Mouse (Mus musculus): ENCODE measurements around the gene Tmem159. TPM values are rescaled to one million over a fixed set of nuclear protein-coding genes. Genes with fewer than 3 reads are reported as not detected.

Gene Tmem159
- polyA plus RNA-seq, 1 experiment from 2014 or later = 33.9 TPM

DNA sequence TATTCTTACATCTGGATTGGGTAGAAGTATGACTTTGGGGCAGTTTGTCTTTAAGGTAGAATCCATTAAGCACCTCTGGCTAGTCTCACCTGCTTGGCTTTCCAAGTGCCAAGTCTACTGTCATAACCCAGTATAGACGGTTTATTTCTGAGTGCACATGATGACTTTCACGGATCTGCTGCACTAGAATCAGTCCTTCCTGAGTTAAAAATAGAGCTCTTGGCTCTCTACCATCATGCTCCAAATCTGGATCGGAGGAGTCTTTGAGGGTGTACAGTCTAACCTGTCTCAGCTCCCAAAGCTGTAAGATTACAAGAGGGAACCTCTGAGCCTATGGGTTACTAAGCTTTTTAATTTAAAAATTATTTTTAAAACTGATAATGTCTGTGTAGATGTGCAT lies 7.9 kb upstream of the Tmem159 start:
- 80% methylated on average over 3 of the region's 3 CpGs for WGBS
- no peaks in the 10 kb centered on the region for H3K36me3 ChIP-seq (ENCODE audit: control insufficient read depth, insufficient read depth, low read length)
- no peak for ATAC-seq (ENCODE audit: insufficient number of reproducible peaks, insufficient read depth, low FRiP score, low read depth)

DNA sequence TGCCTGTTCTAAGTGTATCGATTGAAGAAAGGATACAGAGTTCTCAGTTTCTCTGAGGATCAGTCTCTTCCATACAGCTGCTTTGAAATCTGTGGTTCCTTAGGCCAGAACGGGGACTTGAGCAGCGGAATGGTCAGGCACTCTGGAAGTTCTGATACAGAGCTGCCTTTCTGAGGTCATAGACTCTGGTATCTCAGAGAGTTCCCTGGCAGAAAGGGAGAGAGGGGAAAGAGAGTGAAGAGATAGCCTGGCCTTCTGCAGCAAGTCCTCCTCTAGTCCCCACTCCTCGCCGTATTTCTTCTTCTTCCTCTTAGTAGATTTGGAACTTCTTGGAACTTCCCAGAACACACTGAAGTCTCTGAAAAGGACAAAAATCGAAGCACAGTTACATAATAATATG lies 7.0 kb upstream of the Tmem159 start, which contains the start of gene Dnah3:
TSS of gene Dnah3 (minus strand) at position 101 of the 400 bp plus-strand sequence.
- WGBS = 81% methylated on average over 6 of the region's 6 CpGs
- Histone ChIP-seq H3K4me2 (replicated peaks; ENCODE audit: low read depth, low read length) (no peak within 1 kb of the TSS), H3K27me3 (ENCODE audit: control insufficient read depth, insufficient read depth, low read length) (no peaks in the 10 kb centered on the region), H3K9me3 (ENCODE audit: control insufficient read depth, low read depth, low read length) (no peaks in the 10 kb centered on the region), H3K9ac (replicated peaks; ENCODE audit: low read depth, low read length) (no peak within 1 kb of the TSS), H3K4me1 (ENCODE audit: control insufficient read depth, insufficient read depth, low read length) (no peaks in the 10 kb centered on the region), H3K27ac (ENCODE audit: low read length) (no peak within 1 kb of the TSS), H3K4me3 (ENCODE audit: low read depth, low read length) (no peak within 1 kb of the TSS), H3K36me3 (ENCODE audit: control insufficient read depth, insufficient read depth, low read length) (no peaks in the 10 kb centered on the region)
- no peak for ATAC-seq (ENCODE audit: insufficient number of reproducible peaks, insufficient read depth, low FRiP score, low read depth)

More for the DNA sequence above, 7.9 kb upstream of the Tmem159 start:
- no peak overlapping the region for H3K4me3 ChIP-seq (ENCODE audit: low read depth, low read length)
- H3K9me3 ChIP-seq (ENCODE audit: control insufficient read depth, low read depth, low read length) = no peaks in the 10 kb centered on the region
- no peaks in the 10 kb centered on the region for H3K4me1 ChIP-seq (ENCODE audit: control insufficient read depth, insufficient read depth, low read length)
- H3K9ac ChIP-seq (replicated peaks; ENCODE audit: low read depth, low read length) = no peak overlapping the region
- no peak overlapping the region for H3K4me2 ChIP-seq (replicated peaks; ENCODE audit: low read depth, low read length)
- H3K27me3 ChIP-seq (ENCODE audit: control insufficient read depth, insufficient read depth, low read length) = no peaks in the 10 kb centered on the region
- H3K27ac ChIP-seq (ENCODE audit: low read length) = no peak overlapping the region

DNA sequence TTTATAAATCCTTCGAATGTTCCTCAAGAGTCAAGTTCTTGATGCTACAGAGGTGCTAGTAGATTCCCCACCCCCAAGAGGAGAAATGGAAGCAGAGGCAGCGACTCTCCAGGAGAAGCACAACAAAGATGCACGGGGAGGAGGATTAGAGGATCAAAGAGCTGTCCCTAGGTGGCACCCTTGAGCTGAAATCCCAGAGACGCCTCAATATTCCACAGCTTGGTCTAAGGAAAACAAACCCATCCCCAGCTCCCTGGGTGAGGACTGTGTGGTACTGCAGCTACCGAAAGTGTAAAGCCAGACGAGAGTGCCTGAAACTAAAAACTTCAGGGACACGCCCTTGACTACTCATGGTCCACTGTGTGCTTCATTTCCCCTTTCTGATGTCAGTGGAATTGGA lies 4.3 kb upstream of the Tmem159 start:
- no peak overlapping the region for H3K27ac ChIP-seq (ENCODE audit: low read length)
- no peak overlapping the region for H3K4me3 ChIP-seq (ENCODE audit: low read depth, low read length)
- H3K4me2 ChIP-seq (replicated peaks; ENCODE audit: low read depth, low read length) = no peak overlapping the region
- no peak overlapping the region for H3K9ac ChIP-seq (replicated peaks; ENCODE audit: low read depth, low read length)
- H3K27me3 ChIP-seq (ENCODE audit: control insufficient read depth, insufficient read depth, low read length) = no peaks in the 10 kb centered on the region
- H3K4me1 ChIP-seq (ENCODE audit: control insufficient read depth, insufficient read depth, low read length) = no peaks in the 10 kb centered on the region
- 12% methylated on average over 7 of the region's 7 CpGs for WGBS
- no peak for ATAC-seq (ENCODE audit: insufficient number of reproducible peaks, insufficient read depth, low FRiP score, low read depth)
- no peaks in the 10 kb centered on the region for H3K36me3 ChIP-seq (ENCODE audit: control insufficient read depth, insufficient read depth, low read length)
- H3K9me3 ChIP-seq (ENCODE audit: control insufficient read depth, low read depth, low read length) = no peaks in the 10 kb centered on the region

DNA sequence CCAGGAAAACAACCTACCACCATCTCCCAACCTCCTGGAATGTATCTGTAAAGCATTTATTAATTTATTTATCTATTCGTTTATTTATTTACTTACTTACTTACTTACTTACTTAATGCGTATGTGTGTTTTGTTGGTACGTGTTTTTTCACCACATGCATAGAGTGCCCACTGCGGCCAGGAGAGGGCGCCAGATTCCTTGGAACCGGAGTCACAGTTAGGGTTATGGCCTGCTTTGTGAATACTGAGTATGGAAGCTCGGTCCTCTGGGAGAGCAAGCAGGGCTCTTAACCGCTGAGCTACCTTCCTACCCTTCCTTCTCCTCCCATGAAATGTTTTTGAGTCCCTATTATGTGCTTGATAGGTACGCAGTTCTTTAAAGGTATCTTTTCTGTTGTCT lies 3.8 kb upstream of the Tmem159 start:
- 24% methylated on average over 9 of the region's 9 CpGs for WGBS
- no peaks in the 10 kb centered on the region for H3K36me3 ChIP-seq (ENCODE audit: control insufficient read depth, insufficient read depth, low read length)
- 0 out of 2 replicates have a peak, but pooled peaks cover 2% of the 10 kb centered on the region for H3K4me1 ChIP-seq (ENCODE audit: control insufficient read depth, insufficient read depth, low read length)
- no peak overlapping the region for H3K9ac ChIP-seq (replicated peaks; ENCODE audit: low read depth, low read length)
- ATAC-seq (ENCODE audit: insufficient number of reproducible peaks, insufficient read depth, low FRiP score, low read depth) = peak; percentile 35; the same call in 1 of the 2 replicates
- H3K9me3 ChIP-seq (ENCODE audit: control insufficient read depth, low read depth, low read length) = no peaks in the 10 kb centered on the region
- no peak overlapping the region for H3K4me3 ChIP-seq (ENCODE audit: low read depth, low read length)
- H3K4me2 ChIP-seq (replicated peaks; ENCODE audit: low read depth, low read length) = no peak overlapping the region
- H3K27me3 ChIP-seq (ENCODE audit: control insufficient read depth, insufficient read depth, low read length) = no peaks in the 10 kb centered on the region
- H3K27ac ChIP-seq (ENCODE audit: low read length) = no peak overlapping the region

DNA sequence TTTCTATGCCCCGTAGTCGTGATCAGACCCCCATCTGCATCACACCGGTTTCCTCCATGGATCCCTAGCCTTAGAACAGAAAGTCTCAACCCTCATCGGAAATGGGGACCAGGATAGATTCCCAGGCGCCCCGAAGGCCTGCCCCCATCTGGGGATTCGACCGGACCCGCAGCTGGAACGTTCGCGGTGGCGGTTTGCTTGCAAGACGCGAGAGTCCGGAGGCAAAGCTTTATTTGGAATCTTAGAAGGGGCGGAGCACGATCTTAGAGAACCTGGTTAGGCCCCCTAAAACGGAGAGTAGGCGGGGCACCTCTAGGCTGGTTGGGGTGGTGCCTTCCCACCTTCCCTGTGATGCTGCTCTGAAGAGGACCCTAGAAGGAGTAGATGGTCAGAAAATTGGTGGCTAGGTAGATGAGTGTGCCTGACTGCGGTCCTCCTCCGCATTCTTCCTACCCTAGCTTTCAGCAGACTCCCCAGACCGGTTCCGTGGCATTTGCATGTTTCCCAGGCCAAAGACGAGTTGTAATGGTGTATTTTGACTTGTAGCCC lies 940 bp downstream of the Tmem159 start:
- H3K4me2 ChIP-seq (replicated peaks; ENCODE audit: low read depth, low read length) = peak overlapping the region; percentile 94
- H3K4me1 ChIP-seq (ENCODE audit: control insufficient read depth, insufficient read depth, low read length) = 0 out of 2 replicates have a peak, but pooled peaks cover 4% of the 10 kb centered on the region
- no peaks in the 10 kb centered on the region for H3K9me3 ChIP-seq (ENCODE audit: control insufficient read depth, low read depth, low read length)
- H3K27ac ChIP-seq (ENCODE audit: low read length) = peak overlapping the region; percentile 29; the same call in 1 of the 2 replicates
- peak overlapping the region; percentile 60 for H3K4me3 ChIP-seq (ENCODE audit: low read depth, low read length)
- H3K9ac ChIP-seq (replicated peaks; ENCODE audit: low read depth, low read length) = peak overlapping the region; percentile 39
- ATAC-seq (ENCODE audit: insufficient number of reproducible peaks, insufficient read depth, low FRiP score, low read depth) = peak; percentile 14; the same call in 1 of the 2 replicates
- no peaks in the 10 kb centered on the region for H3K36me3 ChIP-seq (ENCODE audit: control insufficient read depth, insufficient read depth, low read length)
- H3K27me3 ChIP-seq (ENCODE audit: control insufficient read depth, insufficient read depth, low read length) = no peaks in the 10 kb centered on the region
- WGBS = 3% methylated on average over 25 of the region's 25 CpGs

DNA sequence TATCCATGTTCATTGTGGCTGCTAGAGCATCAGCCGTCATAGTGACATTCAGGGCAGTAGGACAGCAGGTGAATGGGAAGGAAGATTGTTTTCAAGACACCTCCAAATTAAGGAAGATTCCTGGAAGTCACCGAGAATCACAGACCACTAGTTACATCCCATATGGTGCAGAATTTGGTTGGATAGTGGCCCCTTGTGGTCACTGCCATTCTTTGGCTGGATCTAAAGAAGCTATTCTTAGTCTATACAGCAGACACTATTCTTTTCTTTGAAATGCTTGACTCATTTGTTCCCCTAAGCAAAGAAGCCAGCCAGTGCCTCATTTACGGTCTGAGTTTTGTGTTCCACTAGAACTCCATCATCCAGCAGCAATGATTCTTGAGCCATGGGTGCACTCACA lies 2.8 kb downstream of the Tmem159 start:
- Histone ChIP-seq H3K36me3 (ENCODE audit: control insufficient read depth, insufficient read depth, low read length) (no peaks in the 10 kb centered on the region), H3K27me3 (ENCODE audit: control insufficient read depth, insufficient read depth, low read length) (no peaks in the 10 kb centered on the region), H3K4me1 (ENCODE audit: control insufficient read depth, insufficient read depth, low read length) (0 out of 2 replicates have a peak, but pooled peaks cover 4% of the 10 kb centered on the region), H3K9ac (replicated peaks; ENCODE audit: low read depth, low read length) (no peak overlapping the region), H3K27ac (ENCODE audit: low read length) (no peak overlapping the region), H3K4me3 (ENCODE audit: low read depth, low read length) (no peak overlapping the region), H3K4me2 (replicated peaks; ENCODE audit: low read depth, low read length) (no peak overlapping the region), H3K9me3 (ENCODE audit: control insufficient read depth, low read depth, low read length) (no peaks in the 10 kb centered on the region)
- ATAC-seq (ENCODE audit: insufficient number of reproducible peaks, insufficient read depth, low FRiP score, low read depth) = no peak
- 73% methylated on average over 3 of the region's 3 CpGs for WGBS

DNA sequence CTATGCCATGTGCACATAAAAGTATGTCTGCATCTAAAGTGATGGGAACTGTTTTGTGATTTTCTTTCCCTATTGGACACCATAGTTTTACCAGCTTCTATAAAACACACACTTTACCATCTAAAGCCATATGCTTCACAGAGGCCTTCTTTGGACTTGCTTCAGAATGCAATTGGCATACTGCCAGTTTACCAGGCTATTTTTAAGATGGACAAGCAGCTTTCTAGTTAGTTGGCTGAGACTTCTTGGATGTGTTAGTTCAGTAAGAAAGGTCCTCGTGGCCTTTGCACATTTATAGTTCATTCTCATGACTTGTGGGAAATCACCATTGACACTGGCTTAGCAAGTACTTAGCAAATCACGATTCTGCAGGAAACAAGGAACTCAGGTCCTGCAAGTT lies 4.2 kb downstream of the Tmem159 start:
- WGBS = 53% methylated on average over 2 of the region's 2 CpGs
- Histone ChIP-seq H3K4me2 (replicated peaks; ENCODE audit: low read depth, low read length) (no peak overlapping the region), H3K4me1 (ENCODE audit: control insufficient read depth, insufficient read depth, low read length) (0 out of 2 replicates have a peak, but pooled peaks cover 4% of the 10 kb centered on the region), H3K27me3 (ENCODE audit: control insufficient read depth, insufficient read depth, low read length) (no peaks in the 10 kb centered on the region), H3K27ac (ENCODE audit: low read length) (no peak overlapping the region), H3K36me3 (ENCODE audit: control insufficient read depth, insufficient read depth, low read length) (no peaks in the 10 kb centered on the region), H3K9ac (replicated peaks; ENCODE audit: low read depth, low read length) (no peak overlapping the region), H3K9me3 (ENCODE audit: control insufficient read depth, low read depth, low read length) (no peaks in the 10 kb centered on the region), H3K4me3 (ENCODE audit: low read depth, low read length) (no peak overlapping the region)
- no peak for ATAC-seq (ENCODE audit: insufficient number of reproducible peaks, insufficient read depth, low FRiP score, low read depth)

DNA sequence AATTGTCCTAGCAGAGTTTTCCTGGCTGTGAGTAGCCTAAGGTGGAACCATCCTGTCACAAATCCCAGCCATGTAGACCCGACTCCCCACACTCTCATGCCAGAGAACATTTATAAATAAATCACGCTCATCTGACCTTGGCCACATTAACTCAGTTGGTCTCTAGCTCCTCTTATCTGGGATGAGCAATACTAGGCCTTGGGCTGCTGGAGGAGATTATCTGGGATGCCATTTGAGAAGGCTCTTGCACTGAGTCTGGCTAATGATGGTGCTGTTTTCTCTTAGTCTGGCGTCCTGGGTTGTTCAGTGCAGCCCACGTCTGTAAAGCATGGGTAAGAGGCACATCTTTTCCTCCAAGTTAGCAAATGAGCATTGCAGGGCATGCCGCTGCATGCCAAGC lies 7.5 kb downstream of the Tmem159 start:
- H3K27me3 ChIP-seq (ENCODE audit: control insufficient read depth, insufficient read depth, low read length) = no peaks in the 10 kb centered on the region
- WGBS = 84% methylated on average over 5 of the region's 5 CpGs
- no peak overlapping the region for H3K4me3 ChIP-seq (ENCODE audit: low read depth, low read length)
- no peak overlapping the region for H3K9ac ChIP-seq (replicated peaks; ENCODE audit: low read depth, low read length)
- no peak overlapping the region for H3K4me2 ChIP-seq (replicated peaks; ENCODE audit: low read depth, low read length)
- no peaks in the 10 kb centered on the region for H3K36me3 ChIP-seq (ENCODE audit: control insufficient read depth, insufficient read depth, low read length)
- no peaks in the 10 kb centered on the region for H3K9me3 ChIP-seq (ENCODE audit: control insufficient read depth, low read depth, low read length)
- H3K27ac ChIP-seq (ENCODE audit: low read length) = no peak overlapping the region
- ATAC-seq (ENCODE audit: insufficient number of reproducible peaks, insufficient read depth, low FRiP score, low read depth) = no peak
- no peaks in the 10 kb centered on the region for H3K4me1 ChIP-seq (ENCODE audit: control insufficient read depth, insufficient read depth, low read length)

DNA sequence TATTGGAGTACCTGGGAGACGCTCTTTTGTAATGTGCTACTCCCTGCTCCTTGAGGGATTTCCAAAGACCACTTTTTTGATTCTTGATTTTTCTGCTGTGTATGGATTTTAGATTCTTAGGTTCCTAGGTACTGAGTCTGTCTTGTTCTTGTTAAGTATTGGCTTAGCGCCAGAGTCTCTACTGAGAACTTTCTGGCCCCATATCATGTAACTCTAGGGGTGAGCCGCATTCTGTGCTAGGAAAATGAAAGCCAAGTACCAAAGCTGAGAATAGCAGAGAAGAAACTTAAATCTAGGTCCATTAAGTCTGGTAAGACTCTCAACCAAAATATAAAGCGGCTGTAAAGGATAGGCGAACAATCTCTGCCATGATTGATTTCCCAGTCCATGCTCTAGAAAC lies 14.8 kb downstream of the Tmem159 start:
- ATAC-seq (ENCODE audit: insufficient number of reproducible peaks, insufficient read depth, low FRiP score, low read depth) = no peak
- H3K36me3 ChIP-seq (ENCODE audit: control insufficient read depth, insufficient read depth, low read length) = peaks cover 7% of the 10 kb centered on the region
- no peak overlapping the region for H3K4me3 ChIP-seq (ENCODE audit: low read depth, low read length)
- H3K27ac ChIP-seq (ENCODE audit: low read length) = no peak overlapping the region
- no peaks in the 10 kb centered on the region for H3K4me1 ChIP-seq (ENCODE audit: control insufficient read depth, insufficient read depth, low read length)
- no peak overlapping the region for H3K4me2 ChIP-seq (replicated peaks; ENCODE audit: low read depth, low read length)
- WGBS = 82% methylated on average over 5 of the region's 5 CpGs
- H3K9ac ChIP-seq (replicated peaks; ENCODE audit: low read depth, low read length) = no peak overlapping the region
- no peaks in the 10 kb centered on the region for H3K27me3 ChIP-seq (ENCODE audit: control insufficient read depth, insufficient read depth, low read length)
- H3K9me3 ChIP-seq (ENCODE audit: control insufficient read depth, low read depth, low read length) = no peaks in the 10 kb centered on the region

Measured in stomach, embryonic 14.5 days (tissue).